Mouse (Mus musculus): ENCODE measurements around the gene Hist2h3c1. TPM values are rescaled to one million over a fixed set of nuclear protein-coding genes. Genes with fewer than 3 reads are reported as not detected.
"Not testable (repeated sequence)": the region's sequence is repeated elsewhere in the genome, so short reads cannot be mapped to it uniquely, and the experiment has no call there.

Gene Hist2h3c1
- total RNA-seq, 2 experiments from 2014 or later = not detected

- DNase-seq (ENCODE audit: low spot score in 2 of 2) = no peak
Measured at GRCm38 (mm10) chr3:96280660-96281059, 34.2 kb downstream of the Hist2h3c1 start.

- DNase-seq (ENCODE audit: low spot score in 2 of 2) = no peak
Measured at GRCm38 (mm10) chr3:96284457-96284856, 38.0 kb downstream of the Hist2h3c1 start.

DNA sequence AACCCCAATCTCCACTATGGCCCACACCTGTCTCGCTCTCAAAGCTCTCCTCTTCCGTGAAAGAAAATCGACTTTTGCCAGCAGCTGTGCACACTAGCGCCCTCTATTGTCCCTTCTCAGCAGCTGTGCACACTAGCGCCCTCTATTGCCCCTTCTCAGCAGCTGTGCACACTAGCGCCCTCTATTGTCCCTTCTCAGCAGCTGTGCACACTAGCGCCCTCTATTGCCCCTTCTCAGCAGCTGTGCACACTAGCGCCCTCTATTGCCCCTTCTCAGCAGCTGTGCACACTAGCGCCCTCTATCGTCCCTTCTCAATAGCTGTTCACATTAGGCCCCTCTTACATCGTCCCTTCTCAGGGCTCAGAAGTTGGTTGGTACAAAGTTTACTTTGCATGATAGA lies 40.8 kb downstream of the Hist2h3c1 start:
- DNase-seq (ENCODE audit: low spot score in 2 of 2) = not testable (repeated sequence)

GRCm38 (mm10) chr3:96289201-96289600 lies 42.7 kb downstream of the Hist2h3c1 start:
- no peak for DNase-seq (ENCODE audit: low spot score in 2 of 2)

DNA sequence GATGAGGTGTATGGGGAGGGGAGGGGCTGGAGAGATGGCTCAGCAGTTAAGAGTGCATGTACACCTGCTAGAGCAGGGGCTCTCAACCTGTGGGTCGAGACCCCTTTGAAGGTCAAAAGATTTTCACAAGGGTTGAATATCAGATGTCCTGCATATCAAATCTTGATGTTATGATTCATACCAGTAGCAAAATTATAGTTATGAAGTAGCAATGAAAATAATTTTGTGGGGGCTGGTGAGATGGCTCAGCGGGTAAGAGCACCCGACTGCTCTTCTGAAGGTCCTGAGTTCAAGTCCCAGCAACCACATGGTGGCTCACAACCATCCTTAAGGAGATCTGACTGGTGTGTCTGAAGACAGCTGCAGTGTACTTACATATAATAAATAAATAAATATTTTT lies 44.2 kb downstream of the Hist2h3c1 start:
- not testable (repeated sequence) for DNase-seq (ENCODE audit: low spot score in 2 of 2)

DNA sequence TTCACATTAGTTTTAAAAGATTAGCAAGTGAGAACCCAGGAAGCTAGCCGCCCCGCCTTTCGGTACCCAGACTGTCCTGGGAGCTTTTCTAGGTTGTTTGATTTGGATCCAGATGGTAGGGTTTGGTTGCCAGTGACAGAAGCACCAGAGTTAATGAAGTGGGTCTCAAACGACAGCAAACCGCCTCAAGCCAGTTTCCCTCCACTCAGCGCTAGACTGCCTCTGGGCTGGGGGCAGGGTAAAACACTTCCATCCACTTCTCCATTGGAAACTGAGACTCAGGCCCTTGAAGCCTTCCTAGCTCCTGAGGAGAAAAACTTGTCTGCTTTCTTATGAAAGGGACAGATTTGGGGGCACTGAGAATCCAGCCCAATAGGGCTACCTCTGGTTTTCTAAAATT lies 46.2 kb downstream of the Hist2h3c1 start:
- DNase-seq (ENCODE audit: low spot score in 2 of 2) = no peak

DNA sequence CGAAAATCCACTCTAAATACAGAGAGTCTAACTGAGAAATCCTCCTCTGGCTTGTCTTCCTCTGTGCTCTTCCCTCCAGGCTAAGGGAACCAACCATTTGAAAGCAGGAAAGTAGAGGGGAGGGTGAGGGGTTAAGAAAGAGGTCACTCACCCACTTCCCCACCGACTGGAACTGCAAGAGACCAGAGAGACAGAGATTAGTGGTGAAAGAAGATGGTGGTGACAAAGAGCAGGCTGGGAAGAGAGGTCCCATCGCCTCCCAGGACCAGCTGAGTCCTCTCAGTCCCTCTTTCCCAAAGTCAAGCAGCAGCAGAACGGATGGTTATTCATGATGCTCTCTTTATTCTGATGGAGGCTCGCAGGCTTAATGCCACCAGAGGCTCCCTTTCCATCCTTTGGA lies 46.9 kb downstream of the Hist2h3c1 start:
- DNase-seq (ENCODE audit: low spot score in 2 of 2) = no peak

- DNase-seq (ENCODE audit: low spot score in 2 of 2) = no peak
Measured at GRCm38 (mm10) chr3:96293787-96294186, 47.3 kb downstream of the Hist2h3c1 start, which contains the start of gene Fcgr1. TSS of gene Fcgr1 (minus strand) at chr3:96293969.

Small RNAs within 50 kb of the gene (microRNA-seq; reads per million reads assigned to microRNA genes)
- gene Gm44492 (ENCODE audit: borderline number of aligned reads in 2 of 2) (0 reads per million in 2 experiments), gene Gm47311 (ENCODE audit: borderline number of aligned reads in 2 of 2) (0 reads per million in 2 experiments), gene Gm47313 (ENCODE audit: borderline number of aligned reads in 2 of 2) (0 reads per million in 2 experiments)

Other genes with a start within 250 kb of the Hist2h3c1 start
- gene Vps45, start 188.2 kb upstream of the Hist2h3c1 start, total RNA-seq (2021) = 10 to 100 TPM; 26.4 to 31.4 TPM
- 10 to 100 TPM; 32.1 to 35.0 TPM for gene Otud7b, start 142.2 kb upstream of the Hist2h3c1 start, total RNA-seq (2021)
- gene Mtmr11, start 84.7 kb upstream of the Hist2h3c1 start, total RNA-seq (2021) = 10 to 100 TPM; 19.4 to 28.7 TPM
- 10 to 100 TPM; 56.6 to 57.0 TPM for gene Sf3b4, start 74.4 kb upstream of the Hist2h3c1 start, total RNA-seq (2021)
- 1 to 10 TPM; 9.3 to 9.4 TPM for gene Sv2a, start 65.5 kb upstream of the Hist2h3c1 start, total RNA-seq (2021)
- gene Bola1, start 27.0 kb upstream of the Hist2h3c1 start, total RNA-seq (2021) = 10 to 100 TPM; 30.3 to 35.8 TPM
- 1 to 10 TPM; 4.9 to 5.1 TPM for gene Hist2h2ab, start 26.8 kb upstream of the Hist2h3c1 start, total RNA-seq (2021)
- 10 to 100 TPM; 37.8 to 39.8 TPM for gene Hist2h2ac, start 25.8 kb upstream of the Hist2h3c1 start, total RNA-seq (2021)
- gene Hist2h2be, start 25.6 kb upstream of the Hist2h3c1 start, total RNA-seq (2021) = 10 to 100 TPM; 17.3 to 19.9 TPM
- gene Hist2h3c2, start 7.6 kb upstream of the Hist2h3c1 start, total RNA-seq (2021) = 10 to 100 TPM; 17.4 to 18.8 TPM
- gene Hist2h2aa2, start 6.4 kb upstream of the Hist2h3c1 start, total RNA-seq (2021) = 100 to 1,000 TPM; 358 to 442 TPM
- 1 to 10 TPM; 7.7 to 9.6 TPM for gene Hist2h2aa1, start 1.2 kb upstream of the Hist2h3c1 start, total RNA-seq (2021)
- gene Hist2h4, start 16.6 kb downstream of the Hist2h3c1 start, total RNA-seq (2021) = 10 to 100 TPM; 21.2 to 22.1 TPM
- gene Hist2h3b, start 22.0 kb downstream of the Hist2h3c1 start, total RNA-seq (2021) = 10 to 100 TPM; 37.9 to 43.2 TPM
- 10 to 100 TPM; 52.7 to 54.1 TPM for gene Hist2h2bb, start 23.1 kb downstream of the Hist2h3c1 start, total RNA-seq (2021)
- 1 to 10 TPM; 2.0 to 3.3 TPM for gene Fcgr1, start 47.3 kb downstream of the Hist2h3c1 start, total RNA-seq (2021)
- gene BC107364, start 205.6 kb downstream of the Hist2h3c1 start, total RNA-seq (2021) = not detected

Data from adrenal gland, adult 18-20 months (tissue).